Mouse (Mus musculus): ENCODE data around the gene Plxdc1.

Plxdc1 gene

DNA sequence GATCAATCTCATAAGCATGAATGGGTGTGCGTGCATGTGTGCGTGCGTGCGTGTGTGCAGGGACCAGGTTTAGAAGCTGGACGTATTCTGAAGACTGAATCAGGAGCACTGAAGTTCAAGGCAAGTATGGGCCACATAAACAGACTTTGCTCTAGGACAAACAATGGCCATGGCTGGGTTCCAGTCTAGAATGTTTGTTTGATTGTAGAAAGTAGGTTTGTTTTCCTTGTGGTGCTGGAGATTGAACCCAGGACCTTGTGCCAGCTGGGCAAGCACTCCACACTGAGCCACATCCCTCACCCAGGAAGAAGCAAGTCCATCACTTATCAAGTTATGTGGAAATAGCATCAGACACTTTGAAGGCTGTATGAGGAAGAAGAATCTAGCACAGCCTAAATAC is 29.9 kb upstream of the Plxdc1 start:
- no peak for DNase-seq (ENCODE audit: low spot score)

DNA sequence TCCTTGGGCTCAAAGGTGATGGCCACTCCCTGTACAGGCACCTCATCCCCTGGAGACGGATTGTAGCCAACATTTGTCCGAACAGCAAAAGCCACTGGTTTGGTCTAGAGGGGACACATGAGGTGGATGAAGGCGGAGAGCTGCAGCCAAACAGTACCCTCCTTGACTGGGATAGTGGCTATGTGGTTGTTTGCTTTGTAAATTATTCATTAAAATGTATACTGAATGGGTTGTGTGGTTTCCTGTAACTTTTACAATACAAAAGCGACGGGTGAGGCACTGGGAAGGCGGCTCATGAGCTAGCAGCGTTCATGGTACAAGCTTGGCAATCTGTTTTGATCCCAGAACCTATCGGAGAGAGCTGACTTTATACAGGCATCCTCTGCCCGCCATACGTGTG is 26.6 kb upstream of the Plxdc1 start:
- no peak for DNase-seq (ENCODE audit: low spot score)

DNA sequence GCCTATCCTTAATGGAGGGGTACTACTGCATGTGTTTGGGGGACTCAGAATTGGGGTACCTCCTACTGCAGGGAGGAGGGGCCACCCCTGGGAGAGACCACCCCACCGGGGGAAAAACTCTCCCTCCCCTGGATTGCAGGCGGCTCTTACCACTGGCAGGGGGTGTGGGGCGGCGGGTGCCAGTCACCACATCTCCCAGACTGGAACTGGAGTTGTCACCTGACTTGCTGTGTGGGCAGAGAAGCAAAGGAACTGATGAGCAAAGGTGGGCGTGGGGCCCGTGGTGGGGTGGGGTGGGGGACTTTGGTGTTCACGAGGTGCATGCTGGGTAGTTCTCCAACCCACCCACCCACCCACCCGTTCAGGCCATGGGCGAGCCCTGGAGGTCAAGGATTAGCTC is 25.5 kb upstream of the Plxdc1 start:
- DNase-seq (ENCODE audit: low spot score), result no peak

DNA sequence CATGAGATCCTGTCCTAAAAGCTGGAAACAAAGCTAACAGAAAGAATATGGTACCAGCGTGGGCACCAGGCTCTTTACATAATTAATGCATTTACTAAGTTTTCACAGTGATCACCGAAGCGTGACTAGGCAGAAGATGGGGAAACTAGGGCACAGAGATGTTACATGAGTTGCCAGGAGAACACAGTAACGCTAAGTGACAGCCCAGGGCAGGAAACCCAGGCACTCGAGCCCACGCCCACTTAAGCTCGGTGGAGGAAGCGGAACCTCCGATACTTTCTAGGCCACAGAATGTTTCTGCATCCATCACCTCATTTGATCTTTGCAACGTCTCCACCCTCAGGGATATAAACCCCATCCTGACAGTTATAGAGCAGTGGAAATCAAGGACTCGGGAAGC is 21.8 kb upstream of the Plxdc1 start:
- DNase-seq (ENCODE audit: low spot score), result no peak

DNA sequence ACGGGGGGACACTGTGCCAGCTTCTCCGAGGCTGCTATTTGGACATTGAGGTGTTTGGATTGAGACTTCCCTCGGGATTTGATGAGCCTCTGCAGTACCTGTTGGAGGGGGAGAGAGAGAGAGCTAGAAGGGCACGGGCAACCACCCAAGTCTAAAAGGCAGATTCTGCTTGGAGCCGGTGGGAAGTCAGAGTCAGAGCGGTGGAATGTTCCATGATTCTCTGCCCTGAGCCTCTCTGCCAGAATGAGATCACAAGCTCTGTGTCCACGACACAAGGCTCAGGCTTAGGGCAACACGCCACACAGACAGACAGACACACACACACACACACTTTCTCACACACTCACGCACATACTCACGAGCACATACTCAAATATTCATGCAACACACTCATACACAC is 19.4 kb upstream of the Plxdc1 start:
- DNase-seq (ENCODE audit: low spot score), result no peak

DNA sequence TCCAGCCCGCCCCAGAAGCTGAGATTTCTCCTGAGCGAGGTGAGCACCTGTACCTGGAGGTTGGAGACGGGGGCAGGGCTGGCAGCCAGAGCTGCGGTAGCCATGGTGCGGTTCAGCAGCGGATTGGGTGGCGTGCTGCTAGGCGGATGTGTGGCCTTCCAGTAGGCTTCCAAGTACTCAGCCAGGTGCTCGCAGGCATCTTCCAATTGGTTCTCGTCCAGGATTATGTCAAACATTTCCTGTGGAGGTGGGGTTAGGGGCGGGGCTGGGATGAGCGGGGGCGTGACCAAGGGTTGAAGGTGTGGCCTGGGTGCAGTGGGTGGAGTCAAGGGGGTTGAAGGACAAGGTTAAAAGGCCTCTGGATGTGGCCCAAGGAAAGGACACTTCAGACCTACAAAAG is 18.8 kb upstream of the Plxdc1 start:
- DNase-seq (ENCODE audit: low spot score), result no peak

DNA sequence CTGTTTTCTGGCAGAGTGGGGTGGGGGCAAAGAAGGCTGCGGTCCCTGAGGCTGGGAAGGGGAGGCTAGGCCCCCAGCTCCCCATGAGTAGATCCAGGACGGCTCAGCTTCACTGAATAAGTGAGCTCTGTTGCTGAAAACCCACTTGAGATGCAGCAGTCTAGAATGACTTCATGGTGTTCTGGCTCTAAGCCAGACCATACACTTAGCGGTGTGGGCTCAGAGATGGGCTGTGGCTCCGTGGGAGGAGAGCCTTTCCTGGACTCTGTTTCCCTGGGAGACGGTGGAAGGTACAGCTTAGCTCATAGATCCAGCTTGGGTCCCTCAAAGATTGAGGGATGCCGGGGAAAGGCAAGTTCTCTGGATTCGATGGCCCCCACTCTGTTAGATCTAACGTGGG is 17.9 kb upstream of the Plxdc1 start:
- no peak for DNase-seq (ENCODE audit: low spot score)

DNA sequence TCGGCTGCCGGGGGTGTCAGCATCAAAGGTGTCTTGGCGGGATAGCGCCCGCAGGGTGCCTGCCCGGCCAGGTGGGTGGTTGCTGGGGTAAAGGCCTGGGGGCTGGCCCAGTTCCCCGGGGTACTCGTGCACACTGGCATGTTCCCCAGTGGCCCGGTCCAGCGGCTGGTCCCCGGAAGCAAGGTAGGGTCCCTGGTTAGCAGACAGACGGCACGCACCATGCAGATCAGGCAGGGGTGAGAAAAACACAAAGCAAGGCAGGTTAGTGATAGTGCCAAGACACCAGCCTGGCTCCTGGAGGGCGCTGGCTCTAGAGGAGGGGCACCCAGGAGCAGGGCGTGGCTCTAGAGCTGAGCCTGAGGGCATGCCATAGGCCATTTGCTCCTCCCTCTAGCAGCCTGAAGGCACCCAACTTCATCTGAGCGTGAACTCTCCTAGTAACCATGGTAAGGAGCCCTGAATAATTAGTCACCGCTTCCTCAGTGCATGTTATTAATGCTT is 17.0 kb upstream of the Plxdc1 start:
- DNase-seq (ENCODE audit: low spot score), result no peak

DNA sequence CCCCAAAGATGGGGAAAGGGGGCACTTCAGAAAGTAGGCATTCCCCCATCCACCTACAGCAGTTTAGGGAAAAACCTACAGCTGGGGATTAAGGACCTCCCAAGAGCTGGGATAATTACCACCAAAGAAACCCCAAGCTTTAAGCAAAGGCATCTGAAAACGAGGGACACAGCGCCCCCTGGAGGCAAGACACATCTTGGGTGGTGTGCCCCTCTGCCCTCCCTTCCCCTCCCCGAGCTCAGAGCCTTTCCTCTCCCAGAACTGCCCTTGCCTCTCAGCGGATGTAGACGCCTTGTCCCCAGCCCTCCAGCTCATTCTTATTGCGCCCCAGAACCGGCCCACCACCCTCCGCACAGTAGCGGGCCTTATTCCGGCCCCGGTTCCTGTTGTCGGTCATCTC is 16.4 kb upstream of the Plxdc1 start:
- DNase-seq (ENCODE audit: low spot score), result peak; percentile 59

DNA sequence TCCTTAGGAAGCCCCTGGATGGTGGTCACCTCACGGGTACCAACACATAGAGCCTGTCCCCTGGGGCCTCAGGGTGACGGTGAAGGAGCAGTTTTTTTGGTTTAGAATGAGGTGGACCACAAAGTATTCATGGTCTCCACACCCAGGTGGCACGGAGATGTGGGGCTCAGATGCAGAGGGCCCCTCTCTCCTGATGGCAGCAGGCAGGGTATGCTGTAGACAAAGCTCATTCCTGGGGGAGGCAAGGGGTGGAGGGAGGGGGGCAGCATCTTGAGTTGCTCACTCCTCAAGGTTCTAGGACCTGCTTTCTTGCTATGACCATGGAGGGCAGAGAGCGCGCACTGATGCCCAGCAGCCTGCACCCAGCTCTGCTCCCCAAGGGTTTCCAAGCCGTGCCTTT is 15.7 kb upstream of the Plxdc1 start:
- DNase-seq (ENCODE audit: low spot score), result no peak

DNA sequence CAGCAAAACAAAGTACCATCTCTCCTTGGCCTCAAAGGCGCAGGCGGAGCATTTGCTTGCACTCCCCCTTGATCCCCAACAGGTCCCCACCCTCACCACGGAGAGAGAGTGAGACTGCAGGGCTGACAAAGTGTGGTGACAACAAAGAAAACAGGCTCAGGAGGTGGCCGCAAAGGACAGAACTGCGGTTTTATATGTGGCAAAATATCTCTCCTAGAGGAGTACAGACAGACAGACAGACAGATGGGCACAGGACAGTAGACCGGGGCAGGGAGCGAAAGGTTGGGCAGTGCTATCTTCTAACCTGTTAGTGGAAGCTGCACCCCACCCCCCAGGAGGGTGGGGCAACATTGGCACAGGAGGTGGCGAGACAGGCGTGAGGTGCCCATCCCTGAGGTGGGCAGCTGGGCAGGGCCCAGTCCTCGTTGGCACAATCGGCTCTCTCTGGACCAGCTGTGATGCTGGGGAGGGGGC is 15.1 kb upstream of the Plxdc1 start:
- no peak for DNase-seq (ENCODE audit: low spot score)

DNA sequence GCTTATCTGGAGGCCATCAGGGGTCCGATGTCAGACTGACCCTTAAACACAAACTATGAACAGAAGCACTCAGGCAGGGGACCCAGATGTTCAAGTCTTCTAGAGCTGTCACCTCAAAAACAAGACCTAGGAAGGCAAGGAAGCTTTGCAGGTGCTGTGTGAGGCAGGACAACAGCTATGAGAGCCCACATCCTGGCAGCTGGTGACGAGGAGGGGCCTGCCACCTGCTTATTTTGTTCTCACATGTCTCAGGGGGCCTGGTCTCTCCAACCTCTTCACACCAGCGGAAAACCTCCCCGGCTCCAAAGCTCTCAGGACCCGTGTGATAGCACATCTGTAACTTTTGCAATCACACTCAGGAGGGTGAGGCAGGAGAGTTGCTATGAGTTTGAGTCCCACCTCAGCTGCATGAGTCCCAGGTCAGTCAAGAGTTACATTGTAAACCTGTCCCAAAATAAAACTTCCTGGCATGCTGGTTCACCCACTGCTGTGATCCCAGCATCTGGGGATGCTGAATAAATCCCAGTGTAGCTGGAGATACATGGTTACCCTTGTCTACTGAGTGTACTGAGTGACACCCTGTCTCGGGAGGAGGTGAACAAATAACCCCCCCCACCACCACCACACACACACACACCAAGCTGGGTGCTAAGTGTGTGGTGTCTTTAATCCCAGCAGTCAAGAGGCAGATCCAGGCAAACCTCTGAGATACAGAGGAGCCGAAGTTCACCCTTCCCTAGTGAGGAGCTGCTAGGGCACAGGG is 14.3 kb upstream of the Plxdc1 start:
- DNase-seq (ENCODE audit: low spot score), result no peak

DNA sequence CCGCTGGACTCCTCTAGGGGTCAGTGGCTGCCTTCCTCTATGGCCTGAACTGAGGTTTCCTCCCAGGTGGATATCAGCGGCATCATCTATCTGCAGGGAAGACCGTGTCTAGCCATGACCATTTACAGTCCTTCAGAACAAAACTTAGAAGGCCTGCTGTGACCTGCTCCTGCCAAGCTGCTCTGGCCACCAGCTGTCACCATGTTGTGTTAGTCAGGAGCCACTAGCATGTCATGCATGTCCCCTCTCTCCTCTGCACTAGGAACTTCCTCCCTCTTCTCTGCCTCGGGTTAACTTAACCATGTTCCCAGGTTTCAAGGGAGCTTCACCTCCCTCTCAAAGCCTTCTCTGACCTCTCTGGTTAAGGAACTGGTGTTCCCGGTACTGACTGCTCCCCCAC is 13.5 kb upstream of the Plxdc1 start:
- DNase-seq (ENCODE audit: low spot score), result no peak

DNA sequence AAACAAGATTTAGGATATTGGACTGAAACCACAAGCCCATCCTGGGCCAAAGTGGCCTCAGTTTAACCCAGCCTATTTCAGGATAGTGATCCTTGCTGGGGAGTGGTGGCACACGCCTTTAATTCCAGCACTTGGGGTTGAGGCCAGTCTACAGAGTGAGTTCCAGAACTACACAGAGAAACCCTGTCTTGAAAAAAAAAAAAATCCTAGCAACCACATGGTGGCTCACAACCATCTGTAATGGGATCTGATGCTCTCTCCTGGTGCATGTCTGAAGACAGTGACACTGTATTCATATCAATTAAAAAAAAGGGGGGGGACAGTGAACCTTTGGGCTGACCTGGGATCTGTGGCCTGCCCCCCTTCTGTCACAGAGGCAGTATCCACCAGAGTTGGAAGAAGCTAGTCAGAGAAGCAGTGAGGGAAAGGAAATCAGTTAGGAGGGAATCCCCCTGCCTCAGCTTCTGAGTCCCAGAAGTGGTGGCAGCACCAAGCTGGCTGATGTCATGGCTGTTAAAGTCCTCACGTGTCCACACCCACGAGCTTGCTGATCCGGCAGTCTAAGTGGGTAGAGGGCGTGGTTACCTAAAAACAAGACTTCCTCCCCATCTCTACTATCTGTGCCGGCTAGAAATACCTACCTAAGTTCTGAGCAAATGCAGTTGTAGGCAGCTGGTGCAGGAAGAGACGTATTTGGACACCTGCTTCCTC is 12.8 kb upstream of the Plxdc1 start:
- DNase-seq (ENCODE audit: low spot score), result no peak

DNA sequence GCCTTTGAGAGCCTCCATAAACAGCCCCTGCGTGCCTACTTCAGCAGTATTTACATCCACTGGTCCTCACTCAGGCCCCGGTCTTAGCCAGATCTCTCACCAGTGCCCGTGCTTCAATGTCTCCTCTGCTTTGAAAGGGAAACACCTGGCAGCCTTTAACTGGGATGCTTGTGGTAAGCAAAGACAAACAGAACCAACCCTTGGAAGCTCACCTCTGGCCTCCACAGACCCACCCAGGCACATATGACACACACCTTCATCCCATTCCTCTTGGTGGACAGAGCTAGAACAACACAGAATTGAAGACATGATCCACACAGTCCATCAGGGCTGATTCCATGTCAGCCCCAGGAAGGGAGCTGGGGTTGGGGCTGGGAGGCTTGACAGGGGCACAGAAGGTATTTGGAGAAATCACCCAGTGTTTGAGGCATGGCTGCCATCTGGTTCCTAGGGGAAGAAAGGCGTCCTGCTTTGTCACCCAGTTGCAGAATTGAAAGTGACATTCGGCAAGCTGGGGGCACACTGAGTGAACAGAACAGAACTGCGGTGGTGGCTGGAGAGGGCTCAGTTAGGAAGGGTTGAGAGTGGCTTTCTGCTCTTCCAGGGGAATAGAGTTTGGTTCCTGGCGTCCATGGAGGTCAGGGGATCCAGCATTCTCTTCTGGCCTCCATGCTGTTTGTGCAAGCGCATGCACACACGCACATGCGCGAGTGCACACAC is 12.0 kb upstream of the Plxdc1 start:
- no peak for DNase-seq (ENCODE audit: low spot score)

DNA sequence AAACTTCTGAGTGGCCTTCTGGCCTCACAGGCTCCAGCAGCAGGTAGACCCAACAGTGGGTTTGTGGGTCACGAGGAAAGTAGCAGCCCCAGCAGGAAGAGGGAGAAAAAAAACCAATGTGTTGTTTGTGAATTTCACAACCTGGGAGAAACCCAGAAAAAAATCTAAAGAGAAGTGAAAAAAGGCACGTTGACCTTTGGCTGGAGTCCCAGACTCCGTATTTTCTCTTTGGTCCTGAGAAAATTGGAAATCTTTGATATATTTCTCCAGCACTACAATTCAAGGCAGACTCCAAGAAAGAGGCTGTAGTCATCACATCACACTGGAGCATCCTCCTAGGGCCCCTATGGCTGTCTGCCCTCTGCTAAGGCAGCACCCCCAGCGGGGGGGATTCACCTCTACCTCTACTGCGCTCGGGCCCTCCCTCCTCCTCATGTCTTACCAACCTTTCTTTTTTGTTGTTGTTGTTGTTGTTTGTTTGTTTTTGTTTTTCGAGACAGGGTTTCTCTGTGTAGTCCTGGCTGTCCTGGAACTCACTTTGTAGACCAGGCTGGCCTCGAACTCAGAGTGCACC is 11.2 kb upstream of the Plxdc1 start:
- DNase-seq (ENCODE audit: low spot score), result no peak

DNA sequence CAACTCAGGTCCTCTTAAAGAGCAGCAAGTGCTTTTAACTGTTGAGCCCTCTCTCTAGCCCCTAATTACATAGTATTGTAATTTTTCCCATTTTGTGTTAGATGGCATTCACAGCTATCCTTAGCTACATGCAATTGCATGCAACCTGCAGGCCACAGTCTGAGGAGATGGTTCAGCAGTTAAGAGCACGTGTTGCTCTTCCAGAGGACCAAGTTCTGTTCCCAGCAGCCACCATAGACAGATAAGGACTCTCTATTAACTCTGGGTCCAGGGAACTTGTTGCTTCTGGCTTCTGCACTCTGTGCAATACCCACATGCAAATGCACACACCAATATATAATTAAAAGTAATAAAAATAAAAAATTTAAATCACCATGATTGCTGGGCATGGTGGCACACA is 10.4 kb upstream of the Plxdc1 start:
- no peak for DNase-seq (ENCODE audit: low spot score)

DNA sequence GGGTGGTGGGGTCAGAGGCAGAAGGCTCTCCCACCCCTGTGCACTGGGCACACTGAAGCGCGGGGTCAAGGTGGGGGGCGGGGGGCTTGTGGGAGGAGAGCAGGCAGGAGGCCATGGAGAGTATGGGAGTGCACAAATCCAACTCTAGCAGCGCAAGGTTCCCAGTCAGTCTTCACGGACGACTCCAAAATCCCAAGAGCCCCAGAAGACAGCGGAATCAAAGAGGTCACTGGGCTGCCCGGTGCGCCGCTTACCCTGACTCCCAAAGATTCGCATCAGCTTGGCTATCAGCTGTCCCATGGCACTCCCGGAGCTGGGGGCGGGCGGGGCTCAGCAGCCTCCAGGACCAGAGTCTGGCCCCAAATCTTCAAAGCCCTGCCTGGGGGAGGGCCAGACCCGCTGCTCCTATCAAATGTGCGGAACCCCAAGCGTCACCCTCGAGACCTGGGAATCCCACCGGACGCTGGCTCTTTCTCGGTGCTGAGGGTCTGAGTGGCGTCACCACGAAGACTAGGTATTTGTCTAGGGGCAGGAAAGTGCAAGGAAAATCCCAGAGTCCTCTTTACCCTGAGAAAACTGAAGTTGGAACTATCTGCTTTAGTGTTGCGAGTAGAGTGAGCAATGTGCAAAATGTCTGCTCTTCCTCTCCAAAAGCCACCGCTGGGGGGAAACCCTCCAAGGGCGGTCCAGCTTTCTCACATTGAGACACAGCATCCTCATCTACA is 9.5 kb upstream of the Plxdc1 start, which contains the start of gene Arl5c:
Arl5c (minus strand) TSS at position 618 of the 725 bp plus-strand sequence.
- no peak for DNase-seq (ENCODE audit: low spot score)

DNA sequence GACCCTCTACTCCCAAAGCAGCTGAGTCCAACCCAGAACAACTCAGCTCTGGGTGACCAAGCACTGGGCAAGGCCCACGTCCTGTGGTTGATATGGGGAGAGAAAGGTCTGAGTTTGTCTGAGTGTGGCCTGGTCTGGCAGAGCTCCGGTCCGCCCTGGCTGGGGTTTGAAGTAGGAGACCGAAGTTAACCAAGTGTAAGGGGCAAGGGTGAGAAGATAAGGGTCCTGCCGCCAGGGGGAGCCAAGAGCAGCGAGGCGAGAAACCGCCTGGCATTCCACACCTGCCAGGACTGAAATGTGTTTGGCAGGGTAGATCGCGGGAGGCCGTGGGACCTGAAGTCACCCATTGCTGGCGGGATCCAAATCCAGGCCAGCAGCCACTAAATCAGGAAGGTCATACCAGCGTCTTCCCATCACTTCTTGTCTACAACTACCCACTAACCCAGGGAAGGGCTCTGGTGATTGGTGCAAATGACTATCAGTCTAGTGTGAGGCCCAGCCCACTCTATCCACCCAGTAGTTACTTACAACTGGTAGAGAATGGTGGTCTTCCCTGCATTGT is 8.4 kb upstream of the Plxdc1 start:
- DNase-seq (ENCODE audit: low spot score), result peak; percentile 48

DNA sequence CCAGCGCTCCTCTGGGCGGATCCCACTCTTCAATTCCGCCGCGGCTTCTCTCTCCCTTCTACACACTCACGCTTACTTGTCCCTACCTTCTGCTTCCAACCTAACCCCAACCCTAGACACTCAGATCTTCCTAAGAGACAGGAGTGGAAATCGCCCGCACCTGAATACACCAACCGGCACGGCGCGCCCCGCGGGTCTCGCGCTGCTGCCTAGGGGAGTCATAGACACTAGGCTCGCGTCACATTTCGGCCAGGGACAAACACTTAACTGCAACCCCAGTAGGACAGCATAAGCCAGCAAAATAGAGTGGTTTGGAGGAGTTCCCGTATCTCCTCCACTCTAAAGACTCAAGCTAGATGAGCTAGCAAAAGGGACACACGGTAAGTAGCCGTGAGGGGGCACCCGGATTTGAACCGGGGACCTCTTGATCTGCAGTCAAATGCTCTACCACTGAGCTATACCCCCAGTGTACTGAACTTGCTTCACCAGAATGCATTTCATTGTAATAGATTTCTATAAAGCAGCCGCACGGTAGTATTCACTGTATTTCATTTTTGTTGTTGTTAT is 2.4 kb upstream of the Plxdc1 start:
- DNase-seq (ENCODE audit: low spot score), result peak; percentile 64
